Mouse (Mus musculus) kidney, adult 18-20 months (tissue): ENCODE measurements around the gene Csf2rb2.
A peak's percentile ranks its signal among the peaks of the same experiment; 100 is the strongest.

Source experiments
- DNase-seq: peaks from one replicate; pipeline ENCODE4 v3.0.0; 2021

Csf2rb2 gene

GRCm38 (mm10) chr15:78254751-78255150 is 50.8 kb downstream of the Csf2rb2 start:
- DNase-seq: no peak

GRCm38 (mm10) chr15:78248410-78248809 is 57.1 kb downstream of the Csf2rb2 start:
- DNase-seq: no peak

GRCm38 (mm10) chr15:78247659-78248058 is 57.9 kb downstream of the Csf2rb2 start:
- no peak for DNase-seq

- DNase-seq: no peak
Measured at GRCm38 (mm10) chr15:78246143-78247116, 59.1 kb downstream of the Csf2rb2 start.

GRCm38 (mm10) chr15:78244695-78245492 is 60.6 kb downstream of the Csf2rb2 start, which contains the start of gene Ncf4:
Gene Ncf4 (plus strand): TSS chr15:78244801.
- no peak for DNase-seq

GRCm38 (mm10) chr15:78243774-78244173 is 61.7 kb downstream of the Csf2rb2 start:
- DNase-seq: no peak

GRCm38 (mm10) chr15:78243061-78243460 is 62.5 kb downstream of the Csf2rb2 start:
- no peak for DNase-seq

- DNase-seq: no peak
Measured at GRCm38 (mm10) chr15:78241335-78241734, 64.2 kb downstream of the Csf2rb2 start.

GRCm38 (mm10) chr15:78239956-78240617 is 65.4 kb downstream of the Csf2rb2 start:
- no peak for DNase-seq

- DNase-seq: peak; percentile 37
Measured at GRCm38 (mm10) chr15:78239453-78239852, 66.1 kb downstream of the Csf2rb2 start.

- DNase-seq: no peak
Measured at GRCm38 (mm10) chr15:78234823-78235509, 70.6 kb downstream of the Csf2rb2 start.
